Mouse (Mus musculus) stomach, postnatal 0 days (tissue): ENCODE measurements at regions not wholly inside any gene's neighbourhood (a gene's known extent, or its start where the extent isn't known, plus 50 kb on each side); places are given as distances from the start of the nearest gene placed in this dataset.

Experiments
- CTCF ChIP-seq: IDR thresholded peaks from 2 replicates; pipeline ENCODE4 v1.5.1; 2016; ENCODE audit warnings: antibody characterized with exemption, low read depth, mild to moderate bottlenecking, moderate library complexity
- EP300 ChIP-seq: optimal IDR thresholded peaks from 2 replicates; pipeline ENCODE3; 2016; ENCODE audit warnings: antibody characterized with exemption

DNA sequence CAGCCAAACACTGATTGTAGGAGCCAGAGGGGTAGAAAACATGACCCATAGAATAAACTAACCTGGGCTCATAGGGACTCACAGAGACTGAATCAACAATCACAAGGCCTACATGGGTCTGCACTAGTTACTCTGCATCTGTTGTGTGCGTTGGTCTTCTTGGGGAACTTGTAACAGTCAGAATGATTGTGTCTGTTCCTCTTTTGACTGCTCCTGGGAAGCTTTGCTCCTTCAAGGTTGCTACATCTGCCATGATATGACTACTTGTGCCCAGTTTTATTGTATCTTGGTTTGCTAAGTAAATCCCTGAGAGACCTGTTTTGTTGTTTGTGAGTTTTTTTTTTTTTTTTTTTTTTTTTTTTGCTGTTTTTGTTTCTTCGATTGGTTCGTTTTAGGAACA lies 313.9 kb upstream of the Gpc6 start:
- no peak for TF ChIP-seq CTCF
- TF ChIP-seq EP300, result no peak
